ENCODE assay signal across 12 mouse cellular contexts in the genomic region with DNA sequence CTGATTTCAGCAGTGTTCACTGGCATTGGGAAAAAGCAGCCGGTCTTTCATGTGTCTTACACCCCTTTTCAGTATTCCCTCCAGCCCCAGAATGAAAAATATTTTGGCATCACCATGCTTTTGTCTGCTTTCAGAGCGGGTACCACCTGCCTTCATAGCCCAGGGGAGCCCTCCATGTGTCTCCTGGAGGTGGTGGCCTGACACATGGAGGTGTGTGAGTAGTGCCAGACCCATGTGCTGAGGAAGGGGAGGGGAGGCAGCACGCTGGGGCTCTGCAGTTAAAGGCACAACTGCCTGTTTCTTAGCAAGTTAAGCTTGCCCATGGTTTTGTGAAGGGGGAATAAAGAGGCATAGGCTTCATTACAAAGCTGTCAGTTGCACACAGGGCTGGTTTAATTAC.
DNase-seq lines count a peak whose midpoint lies in the region; ATAC-seq and TF ChIP-seq lines count a peak whose summit lies in the region.
"Had no signal": no experiment of that assay in that cellular context is flagged by ENCODE, and none has a peak within 500 bp of the region (broad histone marks: within the 10 kb centered on the region; RNA-seq: fewer than 3 reads in every experiment).

No protein-coding gene starts in this region.

- TF ChIP-seq CTCF in layer of hippocampus, adult 2 months (conservative IDR thresholded peaks at IDR 0.05), result no peak
- TF ChIP-seq CTCF in midbrain, postnatal 0 days (IDR thresholded peaks at IDR 0.05), result no peak

- ATAC-seq in forebrain, embryonic 11.5 days (replicated peaks; ENCODE audit: low FRiP score), result 0 out of 2 replicates have a peak, but pooled peaks have one; percentile 47
- peak; percentile 90 for ATAC-seq in forebrain, embryonic 16.5 days
- no peak for ATAC-seq in midbrain, postnatal 0 days (ENCODE audit: low FRiP score)

- H3K9ac ChIP-seq in forebrain, embryonic 11.5 days (ENCODE audit: low read length), result no peak overlapping the region
- 0 out of 2 replicates have a peak overlapping the region, but pooled peaks have one; percentile 20 for H3K9ac ChIP-seq in forebrain, embryonic 16.5 days (replicated peaks; ENCODE audit: low read depth, low read length)
- H3K9ac ChIP-seq in midbrain, postnatal 0 days (replicated peaks; ENCODE audit: low read length, poor library complexity, severe bottlenecking), result no peak overlapping the region
- H3K9ac ChIP-seq: liver, embryonic 15.5 days had no signal

- no peak for DNase-seq in layer of hippocampus, adult 2 months (ENCODE audit: low spot score in 2 of 2)
- DNase-seq in layer of hippocampus, adult 11-12 months (ENCODE audit: low spot score), result no peak
- no peak for DNase-seq in forebrain, embryonic 11.5 days (ENCODE audit: low spot score)
- DNase-seq in midbrain, postnatal 0 days (ENCODE audit: low spot score), result peak; percentile 53
- DNase-seq in spleen, postnatal 4 days (ENCODE audit: low spot score in 2 of 2), result no peak
- DNase-seq in lung, postnatal 14 days, result no peak
- DNase-seq: cerebellum, adult 11-12 months; embryo, embryonic 11 days; lung, postnatal 36 days; thymus, adult 18-20 months had no signal

- WGBS in forebrain, embryonic 11.5 days, result 56% methylated on average over 3 of the region's 3 CpGs
- WGBS in forebrain, embryonic 16.5 days, result 14% methylated on average over 3 of the region's 3 CpGs
- 41% methylated on average over 3 of the region's 3 CpGs for WGBS in midbrain, postnatal 0 days

- no peaks in the 10 kb centered on the region for H3K9me3 ChIP-seq in forebrain, embryonic 11.5 days (ENCODE audit: control insufficient read depth, low read length)
- H3K9me3 ChIP-seq in forebrain, embryonic 16.5 days (ENCODE audit: control insufficient read depth, low read length), result no peaks in the 10 kb centered on the region
- no peaks in the 10 kb centered on the region for H3K9me3 ChIP-seq in midbrain, postnatal 0 days (ENCODE audit: low read length)
- H3K9me3 ChIP-seq: liver, embryonic 15.5 days had no signal

- no peak overlapping the region for H3K4me2 ChIP-seq in forebrain, embryonic 11.5 days (ENCODE audit: low read depth, low read length, severe bottlenecking)
- no peak overlapping the region for H3K4me2 ChIP-seq in forebrain, embryonic 16.5 days (ENCODE audit: low read length)
- no peak overlapping the region for H3K4me2 ChIP-seq in midbrain, postnatal 0 days (ENCODE audit: low read depth, low read length, poor library complexity, severe bottlenecking)
- H3K4me2 ChIP-seq: liver, embryonic 15.5 days had no signal

- H3K36me3 ChIP-seq in forebrain, embryonic 11.5 days (ENCODE audit: control insufficient read depth, insufficient read depth, low read length), result no peaks in the 10 kb centered on the region
- H3K36me3 ChIP-seq in forebrain, embryonic 16.5 days (ENCODE audit: control insufficient read depth, insufficient read depth), result no peaks in the 10 kb centered on the region
- H3K36me3 ChIP-seq in midbrain, postnatal 0 days (ENCODE audit: insufficient read depth, low read length), result no peaks in the 10 kb centered on the region
- H3K36me3 ChIP-seq: liver, embryonic 15.5 days had no signal

- H3K27ac ChIP-seq in layer of hippocampus, adult 2 months, result peak overlapping the region; percentile 73
- 0 out of 2 replicates have a peak overlapping the region, but pooled peaks have one; percentile 32 for H3K27ac ChIP-seq in forebrain, embryonic 11.5 days (ENCODE audit: low read depth, low read length)
- peak overlapping the region; percentile 85 for H3K27ac ChIP-seq in forebrain, embryonic 16.5 days (ENCODE audit: low read length)
- H3K27ac ChIP-seq in midbrain, postnatal 0 days (ENCODE audit: low read depth, low read length), result no peak overlapping the region
- H3K27ac ChIP-seq: liver, embryonic 15.5 days had no signal

- no peak overlapping the region for H3K4me3 ChIP-seq in layer of hippocampus, adult 2 months
- H3K4me3 ChIP-seq in forebrain, embryonic 11.5 days (ENCODE audit: low read depth, low read length), result no peak overlapping the region
- H3K4me3 ChIP-seq in forebrain, embryonic 16.5 days (replicated peaks; ENCODE audit: low read length), result no peak overlapping the region
- H3K4me3 ChIP-seq in midbrain, postnatal 0 days (ENCODE audit: low read depth, low read length), result no peak overlapping the region
- H3K4me3 ChIP-seq: liver, embryonic 15.5 days had no signal

- no peaks in the 10 kb centered on the region for H3K27me3 ChIP-seq in forebrain, embryonic 11.5 days (ENCODE audit: control insufficient read depth, insufficient read depth, low read length)
- no peaks in the 10 kb centered on the region for H3K27me3 ChIP-seq in forebrain, embryonic 16.5 days (replicated peaks; ENCODE audit: control insufficient read depth, insufficient read depth, low read length)
- no peaks in the 10 kb centered on the region for H3K27me3 ChIP-seq in midbrain, postnatal 0 days (ENCODE audit: insufficient read depth, low read length)
- H3K27me3 ChIP-seq: liver, embryonic 15.5 days had no signal

- peaks cover 17% of the 10 kb centered on the region for H3K4me1 ChIP-seq in forebrain, embryonic 11.5 days (replicated peaks; ENCODE audit: control insufficient read depth, insufficient read depth, low read length)
- peaks cover 37% of the 10 kb centered on the region for H3K4me1 ChIP-seq in forebrain, embryonic 16.5 days (replicated peaks; ENCODE audit: control insufficient read depth, insufficient read depth, low read length)
- H3K4me1 ChIP-seq in midbrain, postnatal 0 days (ENCODE audit: insufficient read depth, low read length), result peaks cover 4% of the 10 kb centered on the region; the same call in 1 of the 2 replicates
- H3K4me1 ChIP-seq: liver, embryonic 15.5 days had no signal
